Mouse (Mus musculus) lung, adult 2 months (tissue): ENCODE measurements around the gene Dnah9. TPM values are rescaled to one million over a fixed set of nuclear protein-coding genes. Genes with fewer than 3 reads are reported as not detected.

Experiments
- DNase-seq: peaks from one replicate; pipeline ENCODE4 v3.0.0; 2022
- H3K4me1 ChIP-seq: fragments of 200-500 bp; 2 replicates; pipeline ENCODE4 v1.6.1; 2011; ENCODE audit warnings: low read length; ENCODE audit not compliant: control insufficient read depth, insufficient read depth
- H3K4me3 ChIP-seq: fragments of 200-500 bp; replicated peaks from 2 replicates; pipeline ENCODE3; 2011; ENCODE audit warnings: low read depth, mild to moderate bottlenecking, control low read depth, low read length; ENCODE audit errors: extremely low read depth
- CTCF ChIP-seq: fragments of 200-500 bp; IDR thresholded peaks from 2 replicates; pipeline ENCODE4 v1.5.1; 2011; ENCODE audit warnings: mild to moderate bottlenecking, low read length, control low read depth; ENCODE audit not compliant: insufficient read depth
- POLR2A ChIP-seq: fragments of 200-500 bp; IDR thresholded peaks from 2 replicates; pipeline ENCODE4 v1.6.1; 2011; ENCODE audit warnings: low read depth, mild to moderate bottlenecking, control low read depth, low read length, borderline replicate concordance; ENCODE audit errors: extremely low read depth
- WGBS: fragments of 180-500 bp; shearing (Covaris S2); methylation state at CpG from one replicate; pipeline ENCODE4 v1.1.7; 2018; 5-methylcytosine and 5-hydroxymethylcytosine counted together
- polyA plus RNA-seq: library from polyadenylated mRNA; depleted of rRNA; stranded (reverse); fragments of >200 nt; gene quantifications from 2 replicates; pipeline ENCODE4 v1.2.3, GENCODE M21; 2012

Dnah9 gene
- polyA plus RNA-seq, 1 experiment = 3.9 TPM

- no peak for DNase-seq
- 55% methylated on average over 5 of the region's 5 CpGs for WGBS
- no peak for TF ChIP-seq CTCF
- no peak for TF ChIP-seq POLR2A
- Histone ChIP-seq H3K4me1 (no peaks in the 10 kb centered on the region), H3K4me3 (no peak overlapping the region)
These were observed 321.9 kb downstream of the Dnah9 start for GRCm38 (mm10) chr11:65846446-65846845.

- H3K4me3 ChIP-seq = no peak overlapping the region
- WGBS = 59% methylated on average over 8 of the region's 8 CpGs
- no peak for DNase-seq
- no peak for TF ChIP-seq CTCF
- TF ChIP-seq POLR2A = no peak
- no peaks in the 10 kb centered on the region for H3K4me1 ChIP-seq
These were observed 329.4 kb downstream of the Dnah9 start for GRCm38 (mm10) chr11:65838999-65839398.

GRCm38 (mm10) chr11:65824556-65824955 is 343.8 kb downstream of the Dnah9 start:
- H3K4me1 ChIP-seq = no peaks in the 10 kb centered on the region
- DNase-seq = no peak
- H3K4me3 ChIP-seq = no peak overlapping the region
- 89% methylated on average over 3 of the region's 3 CpGs for WGBS
- TF ChIP-seq CTCF (no peak), POLR2A (no peak)

GRCm38 (mm10) chr11:65820877-65821276 is 347.5 kb downstream of the Dnah9 start:
- TF ChIP-seq POLR2A (no peak), CTCF (peak; percentile 91)
- WGBS = 17% methylated on average over 7 of the region's 7 CpGs
- no peak overlapping the region for H3K4me3 ChIP-seq
- peak; percentile 55 for DNase-seq
- no peaks in the 10 kb centered on the region for H3K4me1 ChIP-seq

DNA sequence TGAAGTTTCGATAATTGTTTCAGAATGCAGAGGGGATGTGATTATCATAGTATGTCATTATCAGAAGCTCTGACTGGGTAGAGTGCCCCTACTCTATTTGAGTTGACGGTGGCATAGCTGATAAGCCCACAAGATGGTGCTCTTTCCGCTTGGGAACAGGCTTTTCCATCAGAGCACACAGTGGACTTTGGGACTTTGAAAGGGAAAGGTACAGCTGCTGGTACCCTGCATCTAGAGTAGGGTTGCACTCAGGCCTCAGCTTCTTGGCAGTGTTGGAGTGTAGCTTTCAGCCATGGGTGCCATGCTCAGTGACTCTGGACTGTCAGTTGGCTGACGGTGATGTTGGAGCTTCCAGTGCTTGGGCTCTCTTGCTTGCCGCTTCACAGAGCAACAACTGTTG is 348.1 kb downstream of the Dnah9 start:
- WGBS = 83% methylated on average over 5 of the region's 5 CpGs

DNA sequence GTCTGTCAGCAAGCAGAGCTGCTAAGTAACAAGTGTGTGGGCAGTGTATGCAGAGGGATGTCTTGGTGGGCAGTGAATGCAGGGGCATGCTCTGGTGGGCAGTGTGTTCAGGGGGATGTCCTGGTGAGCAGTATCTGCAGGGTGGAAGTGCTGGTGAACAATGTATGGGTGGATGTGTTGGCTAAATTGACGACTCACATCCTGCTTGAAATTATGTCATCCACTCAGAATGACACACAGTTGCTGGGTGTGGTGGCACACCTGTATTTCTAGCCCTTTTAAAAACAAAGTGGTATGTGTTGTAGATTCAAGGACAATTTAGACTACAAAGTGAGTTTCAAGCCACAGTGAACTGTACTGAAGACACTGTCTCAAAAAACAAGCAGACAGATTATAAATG is 350.2 kb downstream of the Dnah9 start:
- DNase-seq = no peak
- WGBS = 21% methylated on average over 1 of the region's 1 CpGs
- no peak for TF ChIP-seq POLR2A
- no peak for TF ChIP-seq CTCF
- no peak overlapping the region for H3K4me3 ChIP-seq
- no peaks in the 10 kb centered on the region for H3K4me1 ChIP-seq

More for the DNA sequence above, 348.1 kb downstream of the Dnah9 start:
- TF ChIP-seq POLR2A = no peak
- H3K4me3 ChIP-seq = no peak overlapping the region
- DNase-seq = no peak
- H3K4me1 ChIP-seq = no peaks in the 10 kb centered on the region

DNA sequence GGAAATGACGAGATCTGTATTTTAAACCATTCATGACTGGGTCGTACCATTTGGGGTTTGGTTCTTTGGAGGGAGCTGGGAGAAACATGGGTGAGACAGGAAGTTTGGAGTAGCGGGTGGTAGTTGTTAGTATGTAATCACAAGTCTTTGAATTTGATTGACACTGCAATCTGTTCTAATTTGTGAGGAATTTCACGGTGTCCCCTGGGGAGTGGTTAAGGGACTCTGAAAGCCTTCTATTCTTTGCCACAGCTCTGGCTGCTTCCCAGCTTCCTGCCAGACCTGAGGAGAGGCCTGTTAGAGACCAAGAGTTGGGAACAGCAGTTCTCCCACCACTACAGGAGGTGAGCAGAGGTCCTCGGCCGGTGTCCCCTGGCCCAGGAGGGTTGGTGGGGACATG is 352.1 kb downstream of the Dnah9 start:
- 73% methylated on average over 6 of the region's 6 CpGs for WGBS
- no peaks in the 10 kb centered on the region; the same call in 1 of the 2 replicates for H3K4me1 ChIP-seq
- H3K4me3 ChIP-seq = no peak overlapping the region
- TF ChIP-seq CTCF (no peak), POLR2A (no peak)
- DNase-seq = no peak

DNA sequence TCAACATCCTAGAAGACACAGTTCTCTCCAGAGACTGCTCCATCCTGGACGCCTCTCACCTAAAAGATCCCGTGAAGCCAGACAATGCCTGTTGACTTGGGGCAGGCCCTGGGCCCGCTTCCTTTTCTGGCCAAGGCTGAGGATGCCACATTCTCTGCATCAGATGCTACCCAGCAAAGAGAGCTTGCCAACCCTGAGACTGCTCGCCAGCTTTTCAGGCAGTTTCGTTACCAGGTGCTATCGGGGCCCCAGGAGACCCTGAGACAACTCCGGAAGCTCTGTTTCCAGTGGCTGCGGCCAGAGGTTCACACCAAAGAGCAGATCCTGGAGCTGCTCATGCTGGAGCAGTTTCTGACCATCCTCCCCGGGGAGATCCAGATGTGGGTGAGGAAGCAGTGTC is 354.0 kb downstream of the Dnah9 start:
- no peak for DNase-seq
- Histone ChIP-seq H3K4me3 (no peak overlapping the region), H3K4me1 (no peaks in the 10 kb centered on the region; the same call in 1 of the 2 replicates)
- 90% methylated on average over 9 of the region's 9 CpGs for WGBS
- TF ChIP-seq CTCF = no peak
- no peak for TF ChIP-seq POLR2A

- DNase-seq = no peak
- WGBS = 56% methylated on average over 5 of the region's 5 CpGs
- no peak overlapping the region for H3K4me3 ChIP-seq
- peaks cover 3% of the 10 kb centered on the region; the same call in 1 of the 2 replicates for H3K4me1 ChIP-seq
- TF ChIP-seq POLR2A (no peak), CTCF (no peak)
These were observed 356.3 kb downstream of the Dnah9 start for GRCm38 (mm10) chr11:65812088-65812487.

- TF ChIP-seq POLR2A (no peak), CTCF (no peak)
- peaks cover 3% of the 10 kb centered on the region; the same call in 1 of the 2 replicates for H3K4me1 ChIP-seq
- H3K4me3 ChIP-seq = peak overlapping the region; percentile 98
- no peak for DNase-seq
- 40% methylated on average over 7 of the region's 7 CpGs for WGBS
These were observed 360.8 kb downstream of the Dnah9 start for GRCm38 (mm10) chr11:65807601-65808000.

- H3K4me1 ChIP-seq = peaks cover 3% of the 10 kb centered on the region; the same call in 1 of the 2 replicates
- TF ChIP-seq CTCF (no peak), POLR2A (peak; percentile 79; the same call in 1 of the 2 replicates)
- WGBS = under 1% methylated on average over 58 of the region's 58 CpGs
These were observed 361.3 kb downstream of the Dnah9 start, which contains the start of gene Zkscan6 for GRCm38 (mm10) chr11:65806909-65807504. Zkscan6 (plus strand) TSS chr11:65807175.

More at GRCm38 (mm10) chr11:65806909-65807504, 361.3 kb downstream of the Dnah9 start, which contains the start of gene Zkscan6:
- peak; percentile 85 for DNase-seq
- H3K4me3 ChIP-seq = peak within 1 kb of the TSS; percentile 98
